Mouse (Mus musculus): ENCODE measurements at regions not wholly inside any gene's neighbourhood (a gene's known extent, or its start where the extent isn't known, plus 50 kb on each side); places are given as distances from the start of the nearest gene placed in this dataset.

DNA sequence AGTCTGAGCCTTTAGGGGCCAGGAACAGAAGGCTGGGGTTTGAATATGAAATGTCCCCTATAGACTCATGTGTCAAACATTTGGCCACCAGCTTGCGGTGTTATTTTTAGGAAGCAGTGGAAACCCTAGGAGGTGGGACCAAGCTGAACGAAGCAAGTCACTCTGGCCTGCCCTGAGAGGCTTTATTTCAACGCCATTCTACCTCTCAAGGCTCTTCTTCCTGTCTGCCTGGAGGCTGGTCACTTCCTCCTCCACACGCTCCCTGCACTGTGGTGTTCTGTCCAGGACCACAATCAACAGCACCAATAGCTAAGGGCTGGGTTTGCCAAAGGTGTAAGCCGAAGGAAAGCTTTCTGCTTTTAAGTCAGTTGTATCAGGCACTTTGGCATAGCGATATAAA, 105.2 kb upstream of the Efna5 start:
- no peaks in the 10 kb centered on the region for H3K27me3 ChIP-seq (ENCODE audit: control insufficient read depth, insufficient read depth, low read length)
- no peak overlapping the region for H3K27ac ChIP-seq (replicated peaks; ENCODE audit: low read depth, low read length)
- TF ChIP-seq POLR2A (IDR thresholded peaks at IDR 0.05; ENCODE audit: borderline replicate concordance, extremely low read depth, insufficient read depth, insufficient read length): no peak
- H3K4me2 ChIP-seq (replicated peaks; ENCODE audit: low read depth, low read length, severe bottlenecking): no peak overlapping the region
- no peaks in the 10 kb centered on the region for H3K4me1 ChIP-seq (ENCODE audit: control insufficient read depth, insufficient read depth, low read length)
- ATAC-seq (ENCODE audit: low FRiP score, low read depth): no peak
- no peak overlapping the region for H3K4me3 ChIP-seq (replicated peaks; ENCODE audit: low read length)
- whole genome bisulfite sequencing: 76% methylated on average over 6 of the region's 6 CpGs
- H3K9me3 ChIP-seq (ENCODE audit: control insufficient read depth, low read length): no peaks in the 10 kb centered on the region
- no peak overlapping the region for H3K9ac ChIP-seq (ENCODE audit: low read depth, low read length, severe bottlenecking)
- H3K36me3 ChIP-seq (ENCODE audit: control insufficient read depth, insufficient read depth, low read length): no peaks in the 10 kb centered on the region
- no peak for DNase-seq (ENCODE audit: low spot score)

DNA sequence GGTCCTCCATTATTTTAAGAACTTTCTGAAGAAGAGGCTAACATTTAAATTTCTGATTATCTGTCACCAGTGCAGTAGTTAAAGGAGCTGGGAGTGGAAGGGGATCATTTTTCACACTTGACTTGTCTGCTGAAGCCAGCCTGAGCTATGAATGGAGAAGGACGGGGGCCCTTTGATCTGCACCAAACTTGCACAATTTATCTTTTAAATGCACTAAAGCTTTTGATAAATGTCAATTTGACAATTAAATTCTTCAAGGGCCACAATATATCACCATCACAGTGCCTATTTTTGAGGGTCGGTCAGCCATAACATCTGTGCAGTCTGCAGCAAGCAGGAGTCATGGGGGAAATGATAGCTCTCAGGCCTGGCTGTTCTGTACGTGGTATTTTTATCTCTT, 99.2 kb upstream of the Efna5 start:
- Histone ChIP-seq H3K27me3 (ENCODE audit: control insufficient read depth, insufficient read depth, low read length) (no peaks in the 10 kb centered on the region), H3K4me2 (replicated peaks; ENCODE audit: low read depth, low read length, severe bottlenecking) (no peak overlapping the region), H3K4me1 (ENCODE audit: control insufficient read depth, insufficient read depth, low read length) (no peaks in the 10 kb centered on the region), H3K4me3 (replicated peaks; ENCODE audit: low read length) (no peak overlapping the region), H3K36me3 (ENCODE audit: control insufficient read depth, insufficient read depth, low read length) (no peaks in the 10 kb centered on the region), H3K9me3 (ENCODE audit: control insufficient read depth, low read length) (no peaks in the 10 kb centered on the region), H3K9ac (ENCODE audit: low read depth, low read length, severe bottlenecking) (no peak overlapping the region), H3K27ac (replicated peaks; ENCODE audit: low read depth, low read length) (no peak overlapping the region)
- DNase-seq (ENCODE audit: low spot score) (no peak), ATAC-seq (ENCODE audit: low FRiP score, low read depth) (no peak)
- no peak for TF ChIP-seq POLR2A (IDR thresholded peaks at IDR 0.05; ENCODE audit: borderline replicate concordance, extremely low read depth, insufficient read depth, insufficient read length)
- 41% methylated on average over 3 of the region's 3 CpGs for WGBS

DNA sequence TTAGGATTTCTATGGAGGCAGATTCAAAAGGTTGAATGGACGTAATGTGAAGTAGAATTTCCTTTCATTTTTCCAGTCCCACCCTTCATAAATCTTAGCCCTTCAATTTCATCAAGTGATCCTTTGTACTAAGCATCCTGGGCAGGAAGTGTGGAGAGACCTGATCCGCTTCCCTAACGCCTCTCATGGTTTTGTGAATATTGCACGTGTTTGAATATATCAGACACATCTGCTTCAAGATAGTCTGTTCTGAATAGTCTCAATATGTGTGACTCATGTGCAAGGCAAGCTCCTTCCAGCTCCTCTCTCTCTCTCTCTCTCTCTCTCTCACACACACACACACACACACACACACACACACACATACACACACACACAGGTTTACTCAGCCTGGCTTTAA, 96.4 kb upstream of the Efna5 start:
- H3K27me3 ChIP-seq (ENCODE audit: control insufficient read depth, insufficient read depth, low read length): no peaks in the 10 kb centered on the region
- H3K9me3 ChIP-seq (ENCODE audit: control insufficient read depth, low read length): peaks cover 5% of the 10 kb centered on the region; the same call in 1 of the 2 replicates
- no peak overlapping the region for H3K4me3 ChIP-seq (replicated peaks; ENCODE audit: low read length)
- no peak overlapping the region for H3K9ac ChIP-seq (ENCODE audit: low read depth, low read length, severe bottlenecking)
- ATAC-seq (ENCODE audit: low FRiP score, low read depth) (no peak), DNase-seq (ENCODE audit: low spot score) (peak; percentile 32)
- no peak overlapping the region for H3K27ac ChIP-seq (replicated peaks; ENCODE audit: low read depth, low read length)
- H3K4me2 ChIP-seq (replicated peaks; ENCODE audit: low read depth, low read length, severe bottlenecking): no peak overlapping the region
- no peaks in the 10 kb centered on the region for H3K36me3 ChIP-seq (ENCODE audit: control insufficient read depth, insufficient read depth, low read length)
- WGBS: 56% methylated on average over 4 of the region's 4 CpGs
- TF ChIP-seq POLR2A (IDR thresholded peaks at IDR 0.05; ENCODE audit: borderline replicate concordance, extremely low read depth, insufficient read depth, insufficient read length): no peak
- H3K4me1 ChIP-seq (ENCODE audit: control insufficient read depth, insufficient read depth, low read length): no peaks in the 10 kb centered on the region

DNA sequence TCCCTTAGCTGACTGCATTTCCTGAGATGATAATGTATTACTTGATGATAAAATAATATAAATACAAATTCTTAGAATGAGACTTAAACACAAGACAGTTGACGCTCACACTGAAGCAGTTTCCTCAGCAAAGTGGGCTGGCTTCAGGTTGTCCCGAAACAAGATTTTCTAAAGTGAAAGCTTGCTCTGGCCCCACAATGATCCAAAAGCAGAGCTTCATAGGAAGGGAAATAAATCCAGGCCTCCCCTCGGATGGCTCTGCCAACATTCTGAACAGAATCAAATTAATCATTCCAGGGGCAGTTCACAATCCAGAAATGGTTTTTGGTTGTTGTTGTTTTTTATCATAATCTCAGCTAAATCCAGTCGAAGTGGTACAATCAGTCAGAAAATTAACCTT, 96.0 kb upstream of the Efna5 start:
- Histone ChIP-seq H3K4me2 (replicated peaks; ENCODE audit: low read depth, low read length, severe bottlenecking) (no peak overlapping the region), H3K9me3 (ENCODE audit: control insufficient read depth, low read length) (peaks cover 9% of the 10 kb centered on the region; the same call in 1 of the 2 replicates), H3K27ac (replicated peaks; ENCODE audit: low read depth, low read length) (no peak overlapping the region), H3K4me3 (replicated peaks; ENCODE audit: low read length) (no peak overlapping the region), H3K27me3 (ENCODE audit: control insufficient read depth, insufficient read depth, low read length) (no peaks in the 10 kb centered on the region), H3K9ac (ENCODE audit: low read depth, low read length, severe bottlenecking) (no peak overlapping the region), H3K4me1 (ENCODE audit: control insufficient read depth, insufficient read depth, low read length) (no peaks in the 10 kb centered on the region), H3K36me3 (ENCODE audit: control insufficient read depth, insufficient read depth, low read length) (no peaks in the 10 kb centered on the region)
- DNase-seq (ENCODE audit: low spot score) (no peak), ATAC-seq (ENCODE audit: low FRiP score, low read depth) (no peak)
- WGBS: 75% methylated on average over 4 of the region's 4 CpGs
- TF ChIP-seq POLR2A (IDR thresholded peaks at IDR 0.05; ENCODE audit: borderline replicate concordance, extremely low read depth, insufficient read depth, insufficient read length): no peak

DNA sequence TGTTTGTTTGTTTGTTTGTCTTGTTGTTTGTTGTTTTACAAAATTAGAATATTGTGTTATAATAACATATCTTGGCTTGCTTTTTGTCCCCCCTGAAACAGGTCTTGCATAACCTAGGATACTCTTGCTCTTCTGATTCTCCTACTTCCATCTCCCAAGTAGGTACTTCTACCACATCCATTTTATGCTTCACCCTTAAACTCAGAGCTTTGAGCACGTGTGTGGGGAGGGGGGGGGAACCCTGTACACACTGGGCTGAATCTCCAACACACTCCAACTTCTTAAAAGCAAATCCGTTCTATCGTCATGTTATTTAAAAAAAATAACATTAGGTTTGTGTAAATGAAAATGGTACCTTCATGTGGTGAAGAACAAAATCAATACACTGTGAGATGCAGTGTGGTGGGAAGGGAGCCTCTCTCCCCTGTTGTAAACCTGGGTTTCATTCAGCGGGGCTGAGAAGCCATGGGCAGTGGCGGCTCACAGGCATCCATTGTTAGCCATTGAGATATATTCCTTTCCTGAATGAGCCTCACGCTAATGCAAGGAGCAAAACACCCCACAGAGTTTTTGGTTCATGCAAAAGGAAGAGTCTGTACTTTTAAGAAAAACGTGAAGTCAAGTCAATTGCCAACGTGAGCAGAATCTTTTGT, 93.6 kb upstream of the Efna5 start:
- Histone ChIP-seq H3K27me3 (ENCODE audit: control insufficient read depth, insufficient read depth, low read length) (no peaks in the 10 kb centered on the region), H3K4me1 (ENCODE audit: control insufficient read depth, insufficient read depth, low read length) (no peaks in the 10 kb centered on the region), H3K36me3 (ENCODE audit: control insufficient read depth, insufficient read depth, low read length) (no peaks in the 10 kb centered on the region), H3K9ac (ENCODE audit: low read depth, low read length, severe bottlenecking) (no peak overlapping the region), H3K4me2 (replicated peaks; ENCODE audit: low read depth, low read length, severe bottlenecking) (no peak overlapping the region), H3K4me3 (replicated peaks; ENCODE audit: low read length) (no peak overlapping the region), H3K9me3 (ENCODE audit: control insufficient read depth, low read length) (peaks cover 10% of the 10 kb centered on the region; the same call in 1 of the 2 replicates), H3K27ac (replicated peaks; ENCODE audit: low read depth, low read length) (no peak overlapping the region)
- DNase-seq (ENCODE audit: low spot score): no peak
- TF ChIP-seq POLR2A (IDR thresholded peaks at IDR 0.05; ENCODE audit: borderline replicate concordance, extremely low read depth, insufficient read depth, insufficient read length): no peak
- WGBS: 78% methylated on average over 8 of the region's 8 CpGs
- ATAC-seq (ENCODE audit: low FRiP score, low read depth): no peak

Data from limb, embryonic 14.5 days (tissue).